Mouse (Mus musculus): ENCODE measurements around the gene Nfatc2. TPM values are rescaled to one million over a fixed set of nuclear protein-coding genes. Genes with fewer than 3 reads are reported as not detected.
A peak's percentile ranks its signal among the peaks of the same experiment; 100 is the strongest.

The Nfatc2 gene
- polyA plus RNA-seq, 1 experiment: 7.8 TPM

DNA sequence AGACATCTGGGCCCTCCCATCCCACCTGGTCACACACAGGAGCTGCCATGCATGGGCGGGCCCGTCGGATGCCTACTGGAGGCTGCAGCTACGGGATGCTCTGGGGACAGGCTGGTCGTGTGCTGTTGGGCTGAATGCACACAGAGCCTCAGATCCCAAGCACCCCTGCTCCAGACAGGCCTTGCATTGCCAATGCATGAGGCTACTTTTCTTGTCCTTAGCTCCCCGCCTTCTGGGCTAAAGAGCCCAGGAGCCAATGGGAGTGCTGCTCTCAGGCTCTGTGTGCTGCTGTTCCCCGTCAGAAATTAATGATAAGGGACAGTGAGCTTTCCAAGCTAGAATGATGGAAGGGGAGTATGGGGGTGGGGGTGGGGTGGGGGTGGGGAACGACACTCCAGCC is 17.0 kb downstream of the Nfatc2 start:
- H3K27ac ChIP-seq (ENCODE audit: insufficient read depth, low read length): no peak overlapping the region
- no peaks in the 10 kb centered on the region for H3K27me3 ChIP-seq (ENCODE audit: control insufficient read depth, insufficient read depth, low read length, poor library complexity, severe bottlenecking)
- H3K4me1 ChIP-seq (ENCODE audit: control insufficient read depth, insufficient read depth, low read length): peaks cover 5% of the 10 kb centered on the region

GRCm38 (mm10) chr2:168583084-168583483 is 18.4 kb downstream of the Nfatc2 start:
- H3K36me3 ChIP-seq (ENCODE audit: control insufficient read depth, insufficient read depth, low read length, poor library complexity, severe bottlenecking): no peaks in the 10 kb centered on the region
- H3K4me1 ChIP-seq (ENCODE audit: control insufficient read depth, insufficient read depth, low read length): peaks cover 5% of the 10 kb centered on the region
- H3K9ac ChIP-seq (ENCODE audit: low read depth, poor library complexity, severe bottlenecking): no peak overlapping the region
- H3K27me3 ChIP-seq (ENCODE audit: control insufficient read depth, insufficient read depth, low read length, poor library complexity, severe bottlenecking): no peaks in the 10 kb centered on the region
- H3K27ac ChIP-seq (ENCODE audit: insufficient read depth, low read length): no peak overlapping the region
- no peaks in the 10 kb centered on the region for H3K9me3 ChIP-seq (replicated peaks; ENCODE audit: control insufficient read depth, insufficient read depth, low read length, poor library complexity, severe bottlenecking)
- no peak overlapping the region for H3K4me3 ChIP-seq (ENCODE audit: low read depth, low read length)
- TF ChIP-seq POLR2A (IDR thresholded peaks at IDR 0.05; ENCODE audit: insufficient read depth, low read length): no peak
- no peak for TF ChIP-seq CTCF (IDR thresholded peaks at IDR 0.05; ENCODE audit: low read depth, low read length)
- 0 out of 2 replicates have a peak, but pooled peaks have one; percentile 15 for TF ChIP-seq EP300 (IDR thresholded peaks at IDR 0.05; ENCODE audit: insufficient read depth, low read depth, low read length)

More for the DNA sequence above, 17.0 kb downstream of the Nfatc2 start:
- Histone ChIP-seq H3K4me3 (ENCODE audit: low read depth, low read length) (no peak overlapping the region), H3K9me3 (replicated peaks; ENCODE audit: control insufficient read depth, insufficient read depth, low read length, poor library complexity, severe bottlenecking) (no peaks in the 10 kb centered on the region), H3K36me3 (ENCODE audit: control insufficient read depth, insufficient read depth, low read length, poor library complexity, severe bottlenecking) (no peaks in the 10 kb centered on the region), H3K9ac (ENCODE audit: low read depth, poor library complexity, severe bottlenecking) (no peak overlapping the region)
- TF ChIP-seq EP300 (IDR thresholded peaks at IDR 0.05; ENCODE audit: insufficient read depth, low read depth, low read length) (no peak), POLR2A (IDR thresholded peaks at IDR 0.05; ENCODE audit: insufficient read depth, low read length) (no peak), CTCF (IDR thresholded peaks at IDR 0.05; ENCODE audit: low read depth, low read length) (no peak)

- Histone ChIP-seq H3K4me3 (ENCODE audit: low read depth, low read length) (no peak overlapping the region), H3K27ac (ENCODE audit: insufficient read depth, low read length) (no peak overlapping the region), H3K4me1 (ENCODE audit: control insufficient read depth, insufficient read depth, low read length) (peaks cover 5% of the 10 kb centered on the region), H3K9me3 (replicated peaks; ENCODE audit: control insufficient read depth, insufficient read depth, low read length, poor library complexity, severe bottlenecking) (no peaks in the 10 kb centered on the region), H3K27me3 (ENCODE audit: control insufficient read depth, insufficient read depth, low read length, poor library complexity, severe bottlenecking) (no peaks in the 10 kb centered on the region), H3K9ac (ENCODE audit: low read depth, poor library complexity, severe bottlenecking) (no peak overlapping the region), H3K36me3 (ENCODE audit: control insufficient read depth, insufficient read depth, low read length, poor library complexity, severe bottlenecking) (no peaks in the 10 kb centered on the region)
- no peak for TF ChIP-seq CTCF (IDR thresholded peaks at IDR 0.05; ENCODE audit: low read depth, low read length)
- TF ChIP-seq POLR2A (IDR thresholded peaks at IDR 0.05; ENCODE audit: insufficient read depth, low read length): no peak
- no peak for TF ChIP-seq EP300 (IDR thresholded peaks at IDR 0.05; ENCODE audit: insufficient read depth, low read depth, low read length)
These were observed 20.1 kb downstream of the Nfatc2 start for GRCm38 (mm10) chr2:168581207-168581854.

- no peak overlapping the region for H3K27ac ChIP-seq (ENCODE audit: insufficient read depth, low read length)
- no peak overlapping the region for H3K4me3 ChIP-seq (ENCODE audit: low read depth, low read length)
- no peaks in the 10 kb centered on the region for H3K36me3 ChIP-seq (ENCODE audit: control insufficient read depth, insufficient read depth, low read length, poor library complexity, severe bottlenecking)
- no peak for TF ChIP-seq EP300 (IDR thresholded peaks at IDR 0.05; ENCODE audit: insufficient read depth, low read depth, low read length)
- TF ChIP-seq POLR2A (IDR thresholded peaks at IDR 0.05; ENCODE audit: insufficient read depth, low read length): no peak
- TF ChIP-seq CTCF (IDR thresholded peaks at IDR 0.05; ENCODE audit: low read depth, low read length): no peak
- H3K4me1 ChIP-seq (ENCODE audit: control insufficient read depth, insufficient read depth, low read length): peaks cover 5% of the 10 kb centered on the region
- no peaks in the 10 kb centered on the region for H3K9me3 ChIP-seq (replicated peaks; ENCODE audit: control insufficient read depth, insufficient read depth, low read length, poor library complexity, severe bottlenecking)
- no peaks in the 10 kb centered on the region for H3K27me3 ChIP-seq (ENCODE audit: control insufficient read depth, insufficient read depth, low read length, poor library complexity, severe bottlenecking)
- no peak overlapping the region for H3K9ac ChIP-seq (ENCODE audit: low read depth, poor library complexity, severe bottlenecking)
These were observed 21.1 kb downstream of the Nfatc2 start for GRCm38 (mm10) chr2:168580295-168580915.

DNA sequence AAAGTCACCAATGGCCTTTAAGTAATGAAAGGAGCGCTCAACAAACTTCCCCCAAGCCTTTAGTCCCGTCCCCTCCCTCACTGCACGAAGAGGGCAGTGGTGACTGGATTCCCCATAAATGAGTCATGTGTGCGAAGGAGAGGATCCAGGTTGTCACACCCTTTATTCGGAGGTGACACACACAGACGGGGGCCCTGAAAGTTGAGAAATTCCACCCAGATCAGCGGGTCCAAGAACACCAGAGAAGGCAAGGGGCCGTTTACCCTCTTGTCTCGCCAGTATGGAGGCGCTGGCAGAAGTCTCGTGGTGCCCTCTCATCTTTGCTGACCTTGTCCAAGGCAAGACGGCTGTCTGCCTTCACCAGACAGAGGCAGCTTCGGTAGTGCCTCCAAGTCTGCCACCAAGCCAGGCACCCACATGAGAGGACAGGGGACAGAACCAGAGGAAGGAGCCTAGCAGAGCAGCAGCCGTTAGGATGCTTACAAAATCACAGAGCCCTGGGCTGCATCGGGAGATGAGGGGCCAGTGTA is 21.8 kb downstream of the Nfatc2 start:
- no peak overlapping the region for H3K27ac ChIP-seq (ENCODE audit: insufficient read depth, low read length)
- no peak overlapping the region for H3K9ac ChIP-seq (ENCODE audit: low read depth, poor library complexity, severe bottlenecking)
- TF ChIP-seq EP300 (IDR thresholded peaks at IDR 0.05; ENCODE audit: insufficient read depth, low read depth, low read length): no peak
- H3K4me1 ChIP-seq (ENCODE audit: control insufficient read depth, insufficient read depth, low read length): peaks cover 8% of the 10 kb centered on the region
- H3K4me3 ChIP-seq (ENCODE audit: low read depth, low read length): no peak overlapping the region
- no peaks in the 10 kb centered on the region for H3K36me3 ChIP-seq (ENCODE audit: control insufficient read depth, insufficient read depth, low read length, poor library complexity, severe bottlenecking)
- no peaks in the 10 kb centered on the region for H3K27me3 ChIP-seq (ENCODE audit: control insufficient read depth, insufficient read depth, low read length, poor library complexity, severe bottlenecking)
- no peaks in the 10 kb centered on the region for H3K9me3 ChIP-seq (replicated peaks; ENCODE audit: control insufficient read depth, insufficient read depth, low read length, poor library complexity, severe bottlenecking)

GRCm38 (mm10) chr2:168579109-168579508 is 22.3 kb downstream of the Nfatc2 start:
- H3K36me3 ChIP-seq (ENCODE audit: control insufficient read depth, insufficient read depth, low read length, poor library complexity, severe bottlenecking): no peaks in the 10 kb centered on the region
- H3K27me3 ChIP-seq (ENCODE audit: control insufficient read depth, insufficient read depth, low read length, poor library complexity, severe bottlenecking): no peaks in the 10 kb centered on the region
- TF ChIP-seq CTCF (IDR thresholded peaks at IDR 0.05; ENCODE audit: low read depth, low read length): no peak
- no peak for TF ChIP-seq EP300 (IDR thresholded peaks at IDR 0.05; ENCODE audit: insufficient read depth, low read depth, low read length)
- TF ChIP-seq POLR2A (IDR thresholded peaks at IDR 0.05; ENCODE audit: insufficient read depth, low read length): no peak
- H3K27ac ChIP-seq (ENCODE audit: insufficient read depth, low read length): no peak overlapping the region
- H3K9me3 ChIP-seq (replicated peaks; ENCODE audit: control insufficient read depth, insufficient read depth, low read length, poor library complexity, severe bottlenecking): no peaks in the 10 kb centered on the region
- no peak overlapping the region for H3K4me3 ChIP-seq (ENCODE audit: low read depth, low read length)
- peaks cover 8% of the 10 kb centered on the region for H3K4me1 ChIP-seq (ENCODE audit: control insufficient read depth, insufficient read depth, low read length)
- H3K9ac ChIP-seq (ENCODE audit: low read depth, poor library complexity, severe bottlenecking): no peak overlapping the region

Data from ES-Bruce4 (cell line).